Mouse (Mus musculus) thymus, postnatal 25 days (tissue): ENCODE measurements around the gene Tex9.

ENCODE experiments used
- DNase-seq: peaks from one replicate; pipeline ENCODE4 v3.0.0; 2022

The Tex9 gene

GRCm38 (mm10) chr9:72492194-72492565 is at the start of gene Tex9:
Gene Tex9, minus strand, starts transcription at chr9:72492212.
- no peak for DNase-seq

DNA sequence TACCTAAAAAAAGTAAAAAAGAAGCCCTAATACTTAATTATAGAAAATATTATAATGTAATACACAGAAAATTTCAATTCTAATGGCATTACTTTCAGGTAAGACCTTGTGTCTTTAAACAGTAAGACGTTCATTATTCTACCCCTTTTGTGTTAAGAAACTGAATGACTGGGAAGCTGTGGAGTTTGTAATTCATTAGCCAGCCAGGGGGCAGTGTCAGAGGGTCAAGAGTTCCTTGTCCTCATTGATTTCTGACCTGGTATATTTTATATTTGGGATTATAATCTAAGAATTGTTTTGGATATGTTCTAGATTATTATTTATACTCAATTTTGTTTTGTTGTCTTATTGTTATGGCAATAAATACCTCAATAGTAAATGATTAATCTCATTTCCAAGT is 45.1 kb upstream of the Tex9 start:
- no peak for DNase-seq

GRCm38 (mm10) chr9:72535394-72535793 is 43.4 kb upstream of the Tex9 start:
- DNase-seq = no peak

GRCm38 (mm10) chr9:72534985-72535384 is 43.0 kb upstream of the Tex9 start:
- DNase-seq = no peak

- DNase-seq = no peak
Observed at GRCm38 (mm10) chr9:72533089-72533415, 41.0 kb upstream of the Tex9 start.

DNA sequence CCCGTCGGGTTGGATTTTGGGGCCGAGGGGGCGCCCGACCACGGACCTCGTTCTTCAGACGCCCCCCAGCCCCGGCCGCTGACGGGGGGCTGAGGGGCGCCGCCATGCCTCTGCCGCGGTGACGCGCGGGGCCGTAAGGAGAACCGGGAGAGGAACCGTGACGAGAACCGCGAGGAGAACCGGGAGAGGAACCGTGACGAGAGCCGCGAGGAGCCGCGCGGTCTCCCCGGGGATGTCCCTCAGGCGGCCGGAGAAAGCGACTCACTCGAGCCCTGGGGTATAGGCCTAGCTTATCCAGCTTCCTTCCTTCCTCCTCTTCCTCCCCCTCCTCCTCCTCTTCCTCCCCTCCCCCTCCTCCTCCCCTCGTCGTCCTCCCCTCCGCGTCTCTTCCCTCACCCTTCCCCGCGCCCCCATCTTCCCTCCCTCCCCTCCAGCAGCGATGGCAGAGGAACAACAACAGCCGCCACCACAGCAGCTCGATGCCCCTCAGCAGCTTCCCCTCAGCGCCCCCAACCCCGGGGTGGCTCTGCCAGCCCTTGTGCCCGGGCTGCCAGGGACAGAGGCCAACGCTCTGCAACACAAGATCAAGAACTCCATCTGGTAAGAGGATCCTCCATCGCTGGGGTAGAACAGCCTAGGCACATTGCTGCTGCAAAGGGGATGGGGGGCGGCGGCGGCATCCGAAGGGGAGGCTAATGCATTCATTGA is 40.5 kb upstream of the Tex9 start:
- peak; percentile 72 for DNase-seq

DNA sequence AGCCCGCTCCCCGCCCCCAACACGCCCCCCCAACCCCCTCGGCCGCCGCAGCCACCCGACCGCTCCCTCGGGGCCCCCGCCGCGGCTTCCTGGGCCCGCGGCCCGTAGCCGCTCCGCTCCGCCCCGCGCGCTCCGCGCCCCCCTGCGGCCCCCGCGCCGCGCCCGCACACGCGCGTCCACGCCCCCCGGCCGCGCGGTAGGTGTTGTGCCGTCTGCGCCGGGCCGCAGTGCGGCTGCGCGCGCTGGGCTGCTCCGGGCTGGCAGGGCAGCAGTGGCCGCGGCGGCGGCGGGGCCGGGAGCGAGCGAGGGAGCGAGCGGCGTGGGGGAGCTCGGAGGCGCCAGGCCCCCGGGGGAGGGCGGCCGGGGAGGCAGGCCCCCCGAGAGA is 40.0 kb upstream of the Tex9 start, which contains the start of gene Rfx7:
Gene Rfx7 (plus strand): TSS at position 245 of the 385 bp plus-strand sequence.
- peak; percentile 73 for DNase-seq

DNA sequence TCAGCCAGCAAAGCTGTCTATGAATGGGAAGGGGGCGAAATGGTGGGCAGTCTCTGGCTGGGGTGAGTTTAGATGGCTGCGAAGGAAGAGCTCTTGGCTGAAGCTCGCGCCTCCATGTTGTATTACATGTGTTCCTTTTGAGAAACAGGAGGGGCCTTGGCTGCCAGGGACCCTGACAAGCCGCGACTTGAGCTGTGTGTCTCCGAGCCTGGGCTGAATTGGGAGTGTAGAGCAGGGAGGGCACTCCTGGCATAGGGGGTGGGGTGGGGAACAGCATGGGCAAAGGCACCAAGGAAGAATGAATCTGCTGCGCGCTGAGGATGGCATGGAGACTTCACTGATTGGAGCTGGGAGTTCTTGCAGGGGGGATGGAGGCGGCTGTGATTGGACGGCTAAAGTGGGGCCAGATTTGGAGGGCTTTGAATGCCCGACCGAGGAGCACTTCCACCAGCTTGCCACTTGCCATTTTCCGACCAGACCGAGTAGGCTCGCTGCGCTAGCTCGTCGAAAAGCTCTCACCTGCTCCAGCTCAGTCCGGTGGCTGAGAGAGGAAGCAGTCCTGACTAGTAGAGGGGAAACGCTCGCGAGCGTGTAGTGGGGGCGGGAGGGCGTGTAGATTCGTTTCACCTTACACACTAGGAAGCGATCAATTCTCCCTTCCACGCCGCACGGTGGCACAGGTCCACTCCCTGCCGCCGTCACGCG is 39.4 kb upstream of the Tex9 start:
- peak; percentile 72 for DNase-seq

- DNase-seq = peak; percentile 23
Observed at GRCm38 (mm10) chr9:72530824-72531223, 38.8 kb upstream of the Tex9 start.

DNA sequence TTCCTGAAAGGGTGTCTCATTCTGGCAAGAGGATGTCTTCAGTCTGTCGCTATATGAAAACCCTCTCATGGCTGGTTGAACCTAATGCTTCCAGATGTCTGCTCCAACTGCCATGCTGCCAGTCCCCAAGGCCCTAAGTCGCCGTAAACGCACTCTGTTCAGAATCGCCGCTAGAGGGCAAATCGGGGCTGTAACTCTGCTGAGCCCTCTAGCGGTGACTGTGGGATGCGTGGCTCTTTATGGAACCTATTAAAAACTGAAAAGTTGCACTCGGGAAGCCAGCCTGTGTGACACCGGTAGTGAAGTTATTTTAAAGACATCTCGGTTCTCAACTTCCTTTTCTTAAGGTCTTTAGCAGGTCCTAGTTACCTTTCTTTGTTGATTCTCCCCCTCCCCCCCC is 38.2 kb upstream of the Tex9 start:
- DNase-seq = peak; percentile 92

DNA sequence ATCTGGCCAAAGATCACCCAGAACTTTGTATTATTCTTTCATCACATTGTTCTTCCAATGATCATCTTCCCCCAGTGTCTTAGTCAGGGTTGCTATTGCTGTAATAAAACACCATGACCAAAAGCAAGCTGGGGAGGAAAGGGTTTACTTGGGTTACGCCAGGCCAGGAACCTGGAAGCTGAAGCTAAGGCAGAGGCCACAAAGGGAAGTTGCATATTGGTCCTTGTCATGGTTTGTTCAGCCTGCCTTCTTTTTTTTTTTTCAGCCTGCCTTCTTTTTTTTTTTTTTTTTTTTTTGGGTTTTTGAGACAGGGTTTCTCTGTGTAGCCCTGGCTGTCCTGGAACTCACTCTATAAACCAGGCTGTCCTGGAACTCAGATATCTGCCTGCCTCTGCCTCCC is 34.1 kb upstream of the Tex9 start:
- no peak for DNase-seq

DNA sequence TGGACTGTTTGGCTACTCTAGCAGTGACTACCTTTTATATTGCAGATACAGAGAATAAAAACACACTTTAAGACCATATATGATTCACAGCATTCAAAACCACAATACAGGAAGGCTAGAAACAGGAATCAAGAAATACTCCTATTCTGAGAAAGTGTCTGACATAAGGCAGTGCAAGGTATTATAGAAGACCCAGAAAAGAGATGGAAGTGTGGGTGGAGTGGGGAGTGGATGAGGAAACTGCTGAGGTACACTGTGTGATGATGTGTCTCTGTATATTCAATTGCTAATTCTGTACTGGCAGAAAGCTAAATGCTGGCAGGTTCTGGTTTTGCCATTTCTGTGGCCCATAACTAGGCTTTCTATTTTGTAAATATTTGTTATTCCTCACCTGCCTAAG is 28.8 kb upstream of the Tex9 start:
- DNase-seq = no peak

DNA sequence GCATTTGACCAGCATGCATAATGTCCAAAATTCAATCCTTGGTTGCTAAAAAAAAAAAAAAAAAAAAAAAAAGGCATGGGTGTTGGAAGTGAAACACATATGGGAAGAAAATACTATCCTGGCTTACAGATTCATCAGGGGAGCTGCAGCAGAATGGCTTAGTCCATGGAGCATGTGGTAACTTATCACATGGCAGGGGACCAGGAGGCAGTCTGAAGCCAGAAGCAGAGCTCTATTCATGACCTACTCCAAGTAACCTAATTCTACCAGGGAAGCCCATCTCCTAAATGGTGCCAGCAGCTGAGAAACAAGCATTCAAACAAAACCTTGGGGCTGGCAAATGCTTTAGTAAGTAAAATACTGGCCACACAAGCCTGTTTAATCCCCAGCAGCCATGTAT is 27.2 kb upstream of the Tex9 start:
- DNase-seq = no peak

- DNase-seq = no peak
Observed at GRCm38 (mm10) chr9:72515366-72515765, 23.4 kb upstream of the Tex9 start.

GRCm38 (mm10) chr9:72512229-72512981 is 20.4 kb upstream of the Tex9 start:
- no peak for DNase-seq

DNA sequence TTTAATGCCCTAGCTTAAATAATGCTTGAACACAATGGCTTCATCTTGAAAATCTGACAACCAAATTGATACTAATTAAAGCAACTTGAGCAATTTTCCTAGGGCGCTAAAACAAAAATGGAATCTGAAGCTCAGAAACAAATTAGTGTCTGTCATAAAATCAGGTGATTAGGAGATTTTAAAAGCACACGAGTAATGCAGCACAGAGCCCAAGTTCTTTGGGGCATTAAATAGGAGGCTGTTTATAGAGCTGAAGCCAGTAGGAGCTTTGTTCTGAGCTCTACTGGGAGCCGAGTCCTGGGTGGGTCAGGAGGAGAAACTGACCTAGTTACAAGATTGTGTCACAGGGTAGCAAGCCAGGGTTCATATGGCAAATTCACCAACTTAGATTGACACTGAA is 5.2 kb upstream of the Tex9 start:
- DNase-seq = no peak

DNA sequence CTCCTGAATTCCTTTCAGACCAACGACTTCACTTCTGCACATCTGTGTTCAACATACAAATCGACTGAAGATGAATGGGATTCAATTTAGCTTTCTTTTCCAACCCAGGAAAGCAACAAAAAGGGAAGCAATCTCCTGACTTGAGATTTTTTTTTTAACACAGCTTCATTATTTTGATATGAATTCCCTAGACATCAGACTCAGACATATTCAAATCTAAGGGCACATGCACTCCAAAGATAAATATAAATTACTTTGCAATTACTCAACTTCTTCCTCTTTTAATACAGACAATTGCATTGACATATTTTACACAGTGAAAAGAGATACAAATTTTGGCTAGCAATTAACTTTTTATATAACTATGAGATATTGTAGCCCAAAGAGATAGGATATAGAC is 4.7 kb upstream of the Tex9 start:
- DNase-seq = no peak

GRCm38 (mm10) chr9:72493984-72494685 is 2.1 kb upstream of the Tex9 start:
- no peak for DNase-seq

GRCm38 (mm10) chr9:72493465-72493864 is 1.5 kb upstream of the Tex9 start:
- DNase-seq = peak; percentile 56

DNA sequence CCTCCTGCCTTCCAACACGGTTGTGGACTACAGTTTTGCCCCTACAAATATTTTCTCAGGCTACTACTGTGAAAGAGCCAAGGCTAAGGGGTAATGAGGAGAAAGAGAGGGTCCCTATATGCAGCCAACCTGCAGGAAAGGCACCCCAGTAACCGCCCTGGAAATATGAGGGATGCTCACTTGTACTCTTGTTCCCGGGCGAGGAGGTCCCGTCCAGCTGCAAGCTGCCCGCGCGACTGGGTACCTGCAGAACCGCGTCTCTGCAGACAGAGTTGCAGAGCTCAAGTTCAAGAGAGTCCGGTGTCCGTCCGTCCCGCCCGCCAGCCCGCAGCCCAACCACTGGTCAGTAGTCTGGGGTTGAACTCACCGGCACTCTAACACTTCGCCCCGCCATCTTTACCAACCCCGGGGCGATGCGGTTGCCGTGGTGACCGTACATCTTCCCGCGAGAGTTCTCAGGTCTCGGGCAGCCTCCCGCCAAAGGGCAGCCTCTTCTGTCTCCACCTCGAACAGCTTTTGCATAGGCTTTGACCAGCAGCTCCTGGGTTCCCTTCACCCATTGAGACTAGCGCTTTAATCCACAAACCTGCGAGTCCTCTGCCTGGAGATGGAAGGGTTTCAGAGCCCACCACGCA is 336 bp downstream of the Tex9 start:
- DNase-seq = peak; percentile 91

DNA sequence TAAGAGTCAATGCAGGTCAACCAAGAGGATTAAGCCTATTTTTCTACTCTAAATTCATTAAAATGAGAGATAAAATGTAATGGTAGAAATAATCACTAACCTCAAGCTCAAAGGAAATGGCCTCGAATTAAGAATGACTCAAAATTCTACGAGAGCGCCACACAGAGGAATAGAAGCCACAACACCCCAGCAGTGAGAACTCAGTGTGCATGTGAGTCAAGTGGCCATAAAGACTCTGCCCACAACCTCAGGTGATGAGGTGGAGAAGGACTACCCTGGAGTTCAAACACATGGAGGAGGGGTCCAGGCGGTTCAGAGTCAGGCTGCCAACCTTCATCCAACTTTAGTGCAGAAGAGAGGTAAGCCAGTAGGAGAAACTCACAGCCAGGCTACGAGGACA is 2.9 kb downstream of the Tex9 start:
- no peak for DNase-seq

DNA sequence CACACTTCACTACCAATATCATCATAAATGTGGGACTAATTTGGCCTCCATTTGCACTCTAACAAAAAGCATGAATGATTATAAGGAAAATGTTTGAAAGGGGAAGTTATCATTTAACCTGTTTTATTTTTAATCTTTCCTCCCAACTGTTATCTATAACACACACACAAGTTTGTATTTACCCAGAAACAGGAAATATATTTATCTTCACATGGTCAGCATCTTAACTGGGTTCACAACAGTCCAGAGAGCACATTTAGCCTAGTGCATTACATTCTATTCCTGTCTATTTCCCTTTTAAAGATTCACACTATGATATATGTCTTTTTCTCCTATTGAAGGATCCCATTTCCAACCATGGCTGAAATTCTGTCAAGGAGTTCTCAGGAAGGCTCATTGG is 3.5 kb downstream of the Tex9 start:
- DNase-seq = no peak

DNA sequence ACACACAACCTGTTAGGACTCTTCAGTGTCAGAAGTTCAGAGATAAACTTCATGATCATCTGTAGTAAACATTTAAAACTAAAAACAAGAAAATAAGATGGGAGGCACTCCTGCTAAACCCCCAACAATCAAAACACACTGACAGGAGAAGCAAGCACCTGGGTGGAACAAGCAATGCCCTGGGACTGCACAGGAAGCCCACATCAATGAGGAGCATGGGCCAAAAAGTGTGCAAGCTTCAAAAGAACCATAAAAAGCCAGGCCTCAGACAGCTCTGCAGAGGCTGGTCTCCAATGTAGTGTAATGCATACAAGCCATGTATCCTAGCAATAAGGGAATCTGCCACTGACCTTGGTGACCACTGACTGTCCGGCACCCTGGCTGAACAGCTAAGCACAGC is 12.7 kb downstream of the Tex9 start:
- peak; percentile 48 for DNase-seq
